Mouse (Mus musculus) spleen, adult 2 months (tissue): ENCODE results near the gene Immp2l.

Source experiments
- CTCF ChIP-seq: fragments of 200-500 bp; IDR thresholded peaks from 2 replicates; pipeline ENCODE4 v1.5.1; 2011; ENCODE audit warnings: mild to moderate bottlenecking, inconsistent platforms; ENCODE audit not compliant: insufficient read depth, insufficient read length, insufficient replicate concordance; ENCODE audit errors: extremely low read depth
- POLR2A ChIP-seq: fragments of 200-500 bp; IDR thresholded peaks from 2 replicates; pipeline ENCODE4 v1.6.1; 2011; ENCODE audit warnings: low read depth, low read length, inconsistent platforms

DNA sequence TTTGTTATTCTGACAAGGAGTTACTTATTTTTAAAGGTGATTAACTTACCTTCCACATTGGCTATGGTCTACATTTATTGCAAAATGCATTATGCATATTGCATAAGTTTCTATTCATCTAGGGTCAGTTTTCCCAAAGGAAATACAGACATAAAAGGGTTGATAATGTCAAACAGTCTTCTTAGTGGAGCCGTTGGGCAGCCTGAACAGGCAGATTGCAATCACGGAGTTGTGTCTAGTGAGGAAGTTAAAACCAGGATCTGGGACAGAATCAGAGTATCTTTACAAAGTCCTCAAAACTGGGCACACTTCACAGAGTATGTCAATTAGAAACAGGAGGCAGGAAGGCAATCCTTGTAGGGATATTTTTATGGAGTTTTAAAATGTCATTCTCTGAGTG, 300.5 kb downstream of the Immp2l start:
- no peak for TF ChIP-seq CTCF
- TF ChIP-seq POLR2A, result no peak
